Mouse (Mus musculus) NIH3T3 (cell line): ENCODE data around the gene Ttll12.

ENCODE experiments used
- DNase-seq: peaks from one replicate; pipeline ENCODE4 v3.0.0-alpha.2; 2012; ENCODE audit warnings: low read depth

Ttll12 gene

DNA sequence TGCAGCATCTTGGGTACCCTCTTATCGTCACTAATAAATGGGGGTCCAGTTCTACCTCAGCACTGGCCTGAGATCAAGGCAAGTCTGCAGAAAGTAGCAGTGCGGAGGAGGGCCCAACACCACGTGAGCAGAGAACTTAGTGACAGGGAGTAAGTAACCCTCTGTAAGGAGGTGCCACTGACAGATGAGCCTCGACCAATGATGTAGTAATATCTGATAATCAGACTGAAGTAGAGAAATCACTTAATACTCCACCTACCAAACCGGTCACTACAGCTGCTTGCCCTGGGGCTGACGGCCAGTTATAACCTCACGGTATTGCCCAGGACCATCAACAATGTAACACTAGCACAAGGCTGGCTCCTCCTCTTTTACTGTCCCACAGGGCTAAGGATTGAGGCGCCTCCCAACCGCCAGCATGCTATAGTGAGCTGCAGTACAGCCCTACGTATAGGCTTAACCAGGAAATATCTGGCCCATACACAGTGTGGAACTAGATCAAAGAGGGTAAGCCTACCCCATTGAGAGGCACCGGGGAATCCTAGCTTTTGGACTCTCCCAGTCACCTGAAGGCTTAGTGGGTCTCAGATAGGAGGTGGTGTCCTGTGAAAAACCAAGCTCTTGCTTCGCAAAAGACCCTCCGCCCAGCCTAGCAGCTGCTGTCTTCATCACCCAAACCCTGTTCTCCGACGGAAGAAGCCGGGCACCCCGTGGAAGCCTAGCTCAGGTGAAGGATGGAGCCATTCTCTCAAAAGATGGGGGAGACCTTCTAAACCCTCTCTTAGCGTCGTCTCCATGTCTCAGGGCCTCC is 1.1 kb downstream of the Ttll12 start:
- DNase-seq = peak; percentile 57

DNA sequence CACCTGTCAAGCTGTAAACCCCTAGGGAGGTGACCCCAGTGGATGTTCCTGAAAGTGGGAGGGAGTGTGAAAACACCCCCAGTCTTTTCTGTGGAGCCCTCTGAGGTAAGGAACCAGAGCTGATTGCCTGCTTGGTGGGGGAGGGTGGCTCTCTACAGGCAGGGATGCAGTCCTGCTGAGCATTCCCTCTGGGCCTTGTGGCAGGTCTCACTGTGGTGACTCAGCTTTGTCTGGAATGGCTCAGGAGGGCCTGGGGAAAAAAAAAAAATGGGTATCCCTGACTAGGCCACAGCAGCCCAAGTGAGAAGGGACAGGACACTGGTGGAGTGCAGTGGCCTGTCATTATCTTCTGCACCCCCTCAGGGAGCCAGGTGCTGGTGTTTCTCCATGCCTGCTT is 1.8 kb downstream of the Ttll12 start:
- DNase-seq = no peak

DNA sequence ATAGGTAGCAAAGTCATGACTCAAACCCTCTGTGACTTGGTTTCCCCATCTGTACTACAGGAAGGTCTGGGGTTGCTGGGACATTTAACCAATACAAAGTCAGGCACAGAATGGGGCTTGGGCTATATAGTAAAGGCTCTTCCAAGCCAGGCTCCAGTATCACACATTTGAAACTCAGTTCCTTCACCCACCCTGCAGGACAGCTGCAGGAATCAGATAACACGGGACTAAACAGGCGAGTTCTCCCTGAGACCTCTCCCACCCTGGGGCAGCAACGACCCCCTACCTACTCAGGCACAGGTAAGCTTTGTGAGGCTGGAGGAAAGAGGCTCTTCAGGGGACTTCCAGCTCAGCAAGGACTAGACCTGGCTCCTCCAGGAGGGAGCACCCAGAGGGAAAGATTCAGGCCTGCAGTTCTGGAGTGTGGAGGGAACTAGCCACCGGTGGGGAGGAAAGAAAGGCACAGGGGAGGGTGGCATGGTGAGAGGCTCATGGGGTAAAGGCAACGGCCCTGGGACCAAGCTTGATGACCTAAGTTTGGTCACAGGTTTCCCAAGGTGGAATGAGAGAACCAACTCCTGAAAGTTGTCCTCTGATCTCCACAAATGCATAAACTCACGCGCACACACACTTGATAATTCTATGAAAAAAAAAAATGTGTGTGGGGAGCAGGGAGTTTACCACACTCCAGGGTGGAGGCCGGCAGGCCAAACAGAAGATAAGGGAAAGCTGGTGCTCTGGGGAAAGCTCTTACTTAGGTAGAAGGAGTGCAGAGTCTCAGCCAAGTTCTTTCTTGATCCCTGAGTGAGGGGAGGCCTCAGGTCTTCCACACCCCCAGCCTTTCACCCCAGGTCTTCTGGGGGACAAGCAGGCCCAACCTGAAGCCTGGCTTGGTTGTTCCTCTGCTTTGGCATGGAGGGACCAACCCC is 2.4 kb downstream of the Ttll12 start:
- DNase-seq = no peak

DNA sequence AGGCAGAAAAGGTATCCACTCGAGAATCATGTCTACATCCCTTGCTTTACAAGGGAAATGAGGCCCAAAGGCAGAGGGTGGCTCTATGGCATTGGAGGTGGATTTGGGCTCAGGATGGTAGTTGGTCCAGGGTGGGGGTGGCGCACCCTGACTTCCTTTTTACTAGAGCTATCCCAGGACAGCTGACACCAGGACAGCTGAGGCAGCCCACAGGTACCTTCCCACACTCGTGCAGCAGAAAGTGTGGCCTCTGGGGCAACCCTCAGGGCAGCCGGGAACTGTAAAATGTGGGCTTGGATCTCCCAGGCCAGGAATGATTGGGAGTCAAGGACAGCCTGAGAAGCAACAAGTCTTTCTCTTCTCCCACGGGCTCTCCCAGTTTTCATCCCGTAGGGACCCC is 3.2 kb downstream of the Ttll12 start:
- DNase-seq = no peak

DNA sequence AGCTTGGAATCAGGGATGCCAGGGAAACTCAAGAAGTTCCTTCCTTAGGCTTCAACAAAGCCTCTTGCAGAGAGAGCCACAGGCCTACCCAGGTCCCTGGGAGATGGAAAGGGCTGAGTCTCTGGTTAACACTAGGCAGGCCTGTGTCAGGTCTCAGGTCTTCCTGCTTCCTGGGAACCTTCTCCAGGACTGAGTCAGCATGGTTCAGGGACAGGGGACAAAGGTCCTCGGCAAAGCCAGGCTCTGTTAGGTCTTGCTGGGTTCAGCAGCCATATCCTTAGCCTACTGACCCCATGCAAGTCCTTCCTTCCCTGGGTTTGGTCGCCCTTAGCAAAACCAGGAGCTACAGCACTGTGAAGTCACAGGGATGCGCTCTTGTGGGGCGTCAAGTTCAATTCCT is 4.1 kb downstream of the Ttll12 start:
- no peak for DNase-seq

DNA sequence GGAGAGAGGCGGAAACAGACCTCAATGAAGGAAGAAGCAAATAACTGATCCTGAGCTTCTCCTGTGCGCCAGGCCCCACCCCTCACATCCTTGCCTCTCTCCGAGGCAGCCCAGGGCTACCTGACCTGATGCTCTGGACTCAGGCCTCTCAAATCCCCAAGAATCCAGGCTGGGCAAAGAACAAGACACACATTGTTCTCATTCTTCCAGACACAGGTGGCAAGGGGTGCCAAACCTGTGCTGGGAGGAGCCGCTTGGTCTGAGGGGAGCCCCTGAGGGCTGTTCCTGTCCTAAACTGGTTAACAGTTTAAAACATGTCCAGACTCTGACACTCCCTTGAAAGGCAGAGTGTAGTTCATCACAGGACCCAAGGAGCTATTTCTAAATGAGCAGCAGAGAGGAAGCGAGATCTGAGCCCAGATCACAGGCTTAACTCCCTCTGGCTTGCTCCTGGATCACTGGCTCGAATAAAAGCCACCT is 10.2 kb downstream of the Ttll12 start:
- DNase-seq = no peak

DNA sequence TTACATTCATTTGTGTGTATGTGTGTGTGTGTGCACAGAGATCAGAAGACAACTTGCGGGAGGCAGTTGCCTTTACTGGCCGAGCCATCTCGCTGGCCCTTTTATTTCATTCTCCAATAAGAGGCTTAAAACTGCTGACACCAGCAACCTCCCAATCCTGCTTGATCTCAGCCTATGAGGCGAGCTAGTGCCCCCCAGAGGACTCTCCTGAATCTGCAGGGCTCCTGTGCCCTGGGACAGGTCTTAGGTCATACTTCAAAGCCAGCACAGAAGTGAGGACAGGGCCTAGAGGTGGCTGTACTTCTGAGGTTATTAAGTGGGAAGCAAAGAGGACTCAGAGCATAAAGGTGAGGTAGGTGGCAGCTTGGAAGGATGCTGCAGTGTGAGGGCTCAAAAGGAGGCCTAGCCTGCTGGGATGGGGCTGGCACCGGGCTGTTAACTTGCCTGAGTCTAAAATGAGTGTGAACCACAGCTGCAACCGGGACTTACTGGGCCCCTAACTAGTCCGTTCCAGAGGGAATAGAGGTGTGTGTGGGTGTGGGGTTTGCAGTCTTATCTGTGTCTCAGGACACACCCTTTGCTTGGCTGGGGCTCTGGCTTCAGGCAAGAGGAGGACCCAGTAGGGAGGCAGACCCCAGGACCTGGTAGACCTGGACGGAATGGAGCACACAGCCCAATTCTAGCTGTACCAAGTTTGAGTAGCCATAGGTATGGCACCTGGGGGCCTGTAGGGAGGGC is 11.4 kb downstream of the Ttll12 start:
- DNase-seq = peak; percentile 73

DNA sequence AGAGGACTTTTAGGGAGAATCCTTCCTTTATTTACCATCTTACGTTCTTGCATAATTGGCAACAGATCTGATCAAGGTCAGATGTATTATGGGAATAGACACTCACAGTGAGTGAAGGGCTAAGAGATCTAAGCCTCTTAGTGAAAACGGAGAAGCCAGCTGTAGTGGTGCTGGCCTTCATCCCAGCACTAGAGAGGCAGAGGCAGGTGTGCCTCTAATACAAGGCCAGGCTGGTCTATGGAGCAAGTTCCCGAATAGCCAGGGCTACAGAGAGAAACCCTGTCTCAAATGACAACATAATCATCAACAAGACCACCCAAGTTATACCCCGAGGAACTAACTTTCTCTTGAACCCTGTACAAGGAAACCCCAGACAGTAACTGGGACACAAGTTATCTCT is 12.0 kb downstream of the Ttll12 start:
- no peak for DNase-seq

DNA sequence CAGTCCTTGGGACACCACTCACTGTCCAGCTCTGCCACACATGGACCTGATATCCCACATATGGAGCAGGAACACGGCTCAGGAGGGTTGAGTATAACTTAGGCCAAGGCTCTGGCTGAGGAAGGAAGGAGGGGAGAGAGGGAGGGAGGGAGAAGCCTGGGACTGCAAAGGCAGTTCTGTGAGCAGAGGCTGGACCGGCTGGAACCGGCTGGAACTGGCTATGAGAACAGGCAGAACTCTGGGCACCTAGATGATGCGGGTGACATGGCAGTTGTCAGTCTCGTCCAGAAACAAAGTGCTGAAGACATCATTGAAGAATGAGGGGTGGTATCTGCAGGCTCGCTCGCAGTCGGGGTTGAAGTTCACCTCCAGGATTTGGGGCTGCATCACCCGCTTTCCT is 18.3 kb downstream of the Ttll12 start:
- DNase-seq = no peak

DNA sequence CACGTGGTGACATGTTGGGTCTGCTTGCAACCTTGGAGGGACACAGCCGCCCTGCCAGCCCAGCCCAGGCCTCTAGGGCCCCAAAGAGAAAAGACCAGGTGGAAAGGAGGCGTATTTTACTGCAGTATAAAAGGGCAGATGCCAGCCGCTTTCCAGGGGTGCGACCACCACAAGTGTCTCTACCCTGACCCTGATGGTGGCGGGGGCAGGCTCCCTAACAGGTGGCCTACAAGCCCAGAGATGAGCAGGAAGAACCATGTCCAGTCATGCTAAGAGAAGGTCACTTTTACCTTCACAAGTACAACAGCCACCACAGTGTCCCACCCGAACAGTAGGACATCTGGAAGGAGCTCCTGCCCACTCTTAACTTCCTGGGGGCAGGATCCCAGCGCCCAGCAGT is 19.4 kb downstream of the Ttll12 start:
- DNase-seq = no peak

DNA sequence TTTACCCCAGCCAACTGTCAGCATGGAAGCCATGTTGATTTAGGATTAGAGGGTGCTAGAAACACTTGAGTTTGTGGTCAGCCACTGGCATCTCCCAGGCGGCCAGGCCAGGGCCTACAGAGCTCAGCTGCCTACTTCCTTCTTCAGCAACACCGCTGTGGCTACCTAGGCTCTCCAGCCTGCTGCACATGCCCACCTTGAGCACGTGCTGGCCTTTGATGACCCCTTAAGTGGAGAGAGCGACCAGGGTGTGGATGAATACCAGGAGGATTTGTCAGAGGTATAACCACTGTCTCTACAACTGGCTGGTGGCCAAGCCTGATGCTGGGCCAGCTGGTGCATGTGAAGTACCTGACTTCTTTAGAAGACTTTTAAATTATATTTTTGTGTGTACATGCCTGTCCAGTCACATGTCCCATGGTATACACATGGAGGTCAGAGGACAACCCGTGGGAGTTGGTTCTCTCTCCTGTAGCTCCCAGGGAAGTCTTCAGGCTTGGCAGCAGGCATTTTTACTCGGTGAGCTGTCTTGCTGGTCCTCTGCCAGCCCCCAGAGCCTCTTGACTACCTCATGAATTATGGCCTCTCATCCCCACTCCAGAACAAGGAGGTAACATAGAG is 20.1 kb downstream of the Ttll12 start:
- peak; percentile 96 for DNase-seq

DNA sequence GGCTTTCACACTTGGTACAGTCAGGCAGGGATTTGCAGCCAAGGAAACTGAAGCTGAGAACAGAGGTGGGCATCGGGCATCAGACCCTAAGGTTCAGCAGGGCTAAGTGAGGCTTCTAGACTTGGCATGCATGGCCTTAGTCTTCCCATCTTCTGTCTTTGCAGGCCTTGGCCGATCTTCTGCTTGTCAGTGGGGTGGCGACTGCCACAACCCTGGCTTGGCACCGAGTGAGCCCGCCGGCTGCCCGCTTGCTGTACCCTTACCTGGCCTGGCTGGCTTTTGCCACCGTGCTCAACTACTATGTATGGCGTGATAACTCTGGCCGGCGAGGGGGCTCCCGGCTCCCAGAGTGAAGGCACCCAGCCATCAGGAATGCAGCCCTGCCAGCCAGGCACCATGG is 21.4 kb downstream of the Ttll12 start:
- no peak for DNase-seq

DNA sequence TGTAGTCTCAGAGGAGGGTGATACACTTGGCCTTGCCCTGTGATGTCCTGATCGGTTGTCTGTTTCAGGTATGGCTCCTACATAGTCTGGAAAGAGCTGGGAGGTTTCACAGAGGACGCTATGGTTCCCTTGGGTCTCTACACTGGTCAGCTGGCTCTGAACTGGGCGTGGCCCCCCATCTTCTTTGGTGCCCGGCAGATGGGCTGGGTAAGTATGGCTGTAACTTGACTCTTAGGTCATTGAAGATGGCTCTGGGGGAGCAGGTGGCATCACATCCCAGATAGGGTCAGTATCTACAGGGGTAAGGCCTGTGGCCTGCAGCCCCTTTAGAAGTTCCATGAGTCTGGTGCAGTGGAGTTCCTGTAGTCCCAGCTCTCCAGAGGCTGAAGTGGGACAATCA is 22.8 kb downstream of the Ttll12 start:
- no peak for DNase-seq

DNA sequence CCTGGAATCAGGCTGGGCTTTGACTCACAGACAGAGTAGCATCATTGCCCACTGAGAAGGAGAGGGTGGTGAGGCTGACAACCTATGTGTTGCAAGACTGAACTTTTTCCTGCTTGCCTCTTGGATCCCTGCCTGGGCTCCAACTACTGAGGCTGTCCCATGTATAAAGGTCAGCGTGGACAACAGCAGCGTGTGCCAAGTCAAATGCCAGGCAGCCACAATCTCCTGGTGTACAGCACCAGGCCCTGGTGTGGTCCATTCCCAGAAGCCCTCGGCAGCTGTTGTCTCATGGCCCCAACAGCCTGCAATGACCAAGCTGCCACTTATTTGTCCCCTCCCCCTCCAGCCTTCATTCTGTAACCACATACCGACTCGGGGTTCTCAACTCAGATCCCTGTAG is 23.3 kb downstream of the Ttll12 start:
- DNase-seq = peak; percentile 77

DNA sequence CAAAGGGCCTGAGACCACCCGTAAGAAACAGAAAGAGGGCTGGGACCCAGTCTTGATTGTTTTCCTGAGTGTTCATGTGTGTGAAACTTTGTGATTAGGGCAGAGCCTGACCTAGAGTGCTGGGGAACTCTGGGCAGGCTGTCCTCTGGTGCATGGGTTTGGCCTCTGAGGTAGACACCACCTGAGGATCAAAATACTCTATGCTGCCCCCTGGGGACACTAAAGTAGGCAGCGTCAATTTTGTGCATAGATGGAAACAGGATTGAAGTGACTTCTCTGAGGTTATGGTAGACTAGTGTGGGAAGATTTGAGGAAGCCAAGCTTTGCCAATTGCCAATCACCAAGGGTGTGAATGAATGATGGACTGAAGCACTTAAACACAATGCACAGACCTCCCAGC is 24.3 kb downstream of the Ttll12 start:
- no peak for DNase-seq

DNA sequence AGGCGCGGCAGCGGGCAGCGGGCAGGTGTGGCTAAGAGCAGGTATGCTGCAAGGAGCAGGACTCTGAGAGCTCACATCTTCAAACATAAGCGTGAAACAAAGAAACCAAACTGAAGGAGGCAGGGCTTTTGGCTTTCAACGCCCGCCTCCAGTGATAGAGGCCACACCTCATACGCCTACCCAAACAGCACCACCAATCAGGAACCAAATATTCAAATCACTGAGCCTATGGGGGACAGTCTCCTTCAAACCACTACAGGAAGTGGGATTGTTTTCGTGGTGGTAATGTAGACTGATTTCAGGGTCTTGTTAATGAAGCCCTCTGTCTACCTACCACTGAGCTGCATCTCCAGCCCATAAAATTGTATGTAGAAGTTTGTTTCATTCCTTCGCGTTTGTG is 25.3 kb downstream of the Ttll12 start:
- DNase-seq = no peak

DNA sequence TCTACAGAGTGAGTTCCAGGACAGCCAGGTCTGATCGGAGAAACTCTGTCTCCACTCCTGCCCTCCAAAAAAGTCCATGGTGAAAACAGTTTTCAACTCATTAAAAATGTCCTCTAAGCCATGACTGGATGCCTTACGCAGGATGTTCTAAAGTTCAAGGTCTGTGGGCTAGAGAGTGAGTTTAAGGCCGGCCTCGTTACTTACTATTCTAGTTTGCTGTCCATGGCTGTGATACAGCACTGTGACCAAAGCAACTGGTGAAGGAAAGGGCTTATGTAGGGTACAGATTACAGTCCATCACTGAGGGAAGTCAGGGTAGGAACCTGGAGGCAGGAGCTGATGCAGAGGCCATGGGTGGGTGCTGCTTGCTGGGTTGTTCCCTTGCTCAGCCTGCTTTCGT is 26.4 kb downstream of the Ttll12 start:
- DNase-seq = no peak

DNA sequence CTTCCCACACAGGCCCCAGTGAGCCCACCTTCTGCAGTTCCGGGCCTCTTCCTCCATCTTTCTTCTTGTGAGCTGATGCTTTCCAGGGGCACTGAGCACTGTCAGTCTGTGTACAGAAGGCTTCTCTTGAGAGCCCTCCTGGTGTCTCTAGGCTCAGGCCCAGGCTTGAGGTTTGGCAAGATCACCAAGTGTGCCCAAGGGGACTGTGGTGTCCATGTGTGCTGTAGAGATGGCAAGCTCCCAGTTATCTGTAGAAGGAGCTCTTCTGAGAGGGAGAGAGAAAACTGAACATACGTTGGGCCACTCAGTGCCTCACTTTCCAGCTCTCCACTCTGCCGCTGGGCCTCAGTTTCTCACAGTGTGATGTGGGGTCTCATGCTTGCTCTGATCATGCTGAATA is 27.2 kb downstream of the Ttll12 start:
- peak; percentile 65 for DNase-seq

DNA sequence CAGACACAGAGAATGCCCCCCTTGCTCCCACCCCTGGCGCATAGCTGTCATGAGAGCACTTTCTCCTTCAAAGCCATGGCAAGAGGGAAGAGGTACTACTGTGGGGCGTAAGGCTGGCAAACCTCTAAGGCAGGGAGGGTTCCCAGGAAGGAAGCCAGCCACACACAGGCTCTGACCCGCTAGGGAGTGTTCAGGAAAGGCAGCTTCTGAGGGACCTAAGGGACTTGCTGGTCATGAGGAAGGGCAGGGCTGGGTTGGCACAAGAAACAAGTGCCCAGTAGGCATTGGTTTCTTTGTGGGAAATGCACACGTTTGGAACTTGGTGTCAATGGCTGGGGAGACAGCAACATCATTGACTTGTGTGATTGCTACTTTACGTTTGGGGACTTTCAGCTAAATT is 29.0 kb downstream of the Ttll12 start:
- no peak for DNase-seq

DNA sequence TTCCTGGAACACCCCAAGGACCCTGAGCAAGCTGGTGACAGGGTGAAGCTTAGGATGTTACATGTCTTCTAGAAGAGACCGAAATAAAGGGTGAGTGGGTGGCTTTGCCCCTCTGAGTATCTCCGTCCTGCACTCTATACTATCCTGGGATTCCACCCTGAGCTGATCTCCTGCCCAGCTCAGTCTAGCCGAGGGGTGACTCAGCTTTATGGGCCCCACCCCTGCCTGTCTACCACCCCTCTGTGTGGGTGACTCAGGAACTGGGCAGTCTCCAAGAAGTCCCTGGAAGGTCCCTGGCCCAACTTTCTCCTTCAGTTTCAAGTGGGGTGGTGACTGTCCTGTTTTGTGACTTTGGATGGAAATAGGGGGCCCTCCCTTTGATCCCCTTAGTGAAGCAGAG is 29.5 kb downstream of the Ttll12 start:
- DNase-seq = peak; percentile 89

DNA sequence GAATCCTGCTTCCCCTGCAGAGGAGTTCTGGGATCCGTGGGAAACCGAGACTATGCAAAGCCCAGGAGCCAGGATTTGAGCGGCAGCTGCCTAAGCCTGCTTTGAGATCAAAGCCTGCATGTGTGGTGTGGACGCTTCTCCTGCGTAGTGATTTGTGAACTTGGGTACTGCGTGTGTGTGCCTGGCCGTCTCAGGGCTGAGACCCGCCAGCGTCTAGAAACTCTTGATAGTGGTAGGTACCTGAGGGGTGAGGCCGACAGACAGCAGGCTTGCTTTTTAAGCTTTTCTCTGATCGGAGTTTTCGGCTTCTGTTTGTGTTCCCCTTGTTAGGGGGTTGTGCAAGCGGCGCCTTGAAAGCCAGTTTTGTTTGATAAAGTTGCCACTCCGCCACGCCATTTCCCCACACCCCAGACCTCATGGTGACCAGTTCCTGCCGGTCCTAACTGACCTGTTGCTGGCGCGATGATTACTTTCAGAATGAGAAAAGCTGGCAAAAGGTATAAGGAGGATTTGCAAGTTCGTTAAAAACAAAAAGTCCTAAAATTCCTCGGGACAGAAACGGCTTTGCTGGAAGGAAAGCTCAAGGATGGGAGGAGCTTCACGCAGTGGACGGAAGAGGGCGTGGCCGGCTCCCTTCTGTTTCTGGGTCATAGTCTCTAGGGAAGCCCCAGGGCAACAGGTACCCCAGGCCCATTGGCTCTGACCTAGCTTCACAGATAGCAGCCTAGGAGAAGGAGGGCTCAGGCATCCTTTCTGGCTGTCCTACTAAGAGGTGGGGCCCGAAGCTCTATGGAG is 30.9 kb downstream of the Ttll12 start:
- DNase-seq = peak; percentile 78
